Mouse (Mus musculus) hindbrain, embryonic 11.5 days (tissue): ENCODE data around the gene Samd4. TPM values are rescaled to one million over a fixed set of nuclear protein-coding genes. Genes with fewer than 3 reads are reported as not detected.
A peak's percentile ranks its signal among the peaks of the same experiment; 100 is the strongest.

Experiments
- ATAC-seq: fragments of 200-750 bp; cut with Nextera tagmentation; 2 replicates; pipeline ENCODE4 v1.8.0; 2017; ENCODE audit warnings: mild to moderate bottlenecking, moderate TSS enrichment, moderate library complexity; ENCODE audit not compliant: low FRiP score
- DNase-seq: peaks from one replicate; pipeline ENCODE4 v3.0.0-alpha.2; 2015; ENCODE audit warnings: low spot score
- H3K27ac ChIP-seq: fragments of 300-500 bp; sonication (generic); 2 replicates; pipeline ENCODE4 v1.5.1; 2014; ENCODE audit warnings: mild to moderate bottlenecking, low read depth, low read length
- H3K27me3 ChIP-seq: fragments of 300-500 bp; sonication (generic); 2 replicates; pipeline ENCODE4 v1.6.1; 2014; ENCODE audit warnings: mild to moderate bottlenecking, low read length, moderate library complexity, mixed read lengths; ENCODE audit not compliant: control insufficient read depth, insufficient read depth
- H3K36me3 ChIP-seq: fragments of 300-500 bp; sonication (generic); 2 replicates; pipeline ENCODE4 v1.6.1; 2014; ENCODE audit warnings: mild to moderate bottlenecking, low read length, moderate library complexity, mixed read lengths; ENCODE audit not compliant: control insufficient read depth, insufficient read depth
- H3K4me1 ChIP-seq: fragments of 300-500 bp; sonication (generic); replicated peaks from 2 replicates; pipeline ENCODE4 v1.6.1; 2014; ENCODE audit warnings: low read length, mixed read lengths; ENCODE audit not compliant: control insufficient read depth, insufficient read depth
- H3K4me2 ChIP-seq: fragments of 300-500 bp; sonication (generic); replicated peaks from 2 replicates; pipeline ENCODE4 v1.6.1; 2014; ENCODE audit warnings: mild to moderate bottlenecking, low read depth, low read length
- H3K4me3 ChIP-seq: fragments of 300-500 bp; sonication (generic); 2 replicates; pipeline ENCODE4 v1.5.1; 2014; ENCODE audit warnings: low read depth, low read length
- H3K9ac ChIP-seq: fragments of 300-500 bp; sonication (generic); 2 replicates; pipeline ENCODE4 v1.6.1; 2014; ENCODE audit warnings: low read depth, low read length
- H3K9me3 ChIP-seq: fragments of 300-500 bp; sonication (generic); 2 replicates; pipeline ENCODE4 v1.6.1; 2016; ENCODE audit warnings: low read length; ENCODE audit not compliant: control insufficient read depth
- WGBS: fragments of 180-500 bp; shearing (Covaris S2); extraction: QIAGEN DNeasy Blood & Tissue Kit; methylation state at CpG from one replicate; pipeline ENCODE4 v1.1.7; 2014; 5-methylcytosine and 5-hydroxymethylcytosine counted together
- polyA plus RNA-seq: library from polyadenylated mRNA; unstranded; fragments of >200 nt; fragmentation: Nextera tagmentation; extraction: Ambion mirVana; gene quantifications from 2 replicates; pipeline ENCODE4 v1.2.1, GENCODE M21; 2014

The Samd4 gene
- polyA plus RNA-seq, 1 experiment from 2014 or later: 4.7 TPM

DNA sequence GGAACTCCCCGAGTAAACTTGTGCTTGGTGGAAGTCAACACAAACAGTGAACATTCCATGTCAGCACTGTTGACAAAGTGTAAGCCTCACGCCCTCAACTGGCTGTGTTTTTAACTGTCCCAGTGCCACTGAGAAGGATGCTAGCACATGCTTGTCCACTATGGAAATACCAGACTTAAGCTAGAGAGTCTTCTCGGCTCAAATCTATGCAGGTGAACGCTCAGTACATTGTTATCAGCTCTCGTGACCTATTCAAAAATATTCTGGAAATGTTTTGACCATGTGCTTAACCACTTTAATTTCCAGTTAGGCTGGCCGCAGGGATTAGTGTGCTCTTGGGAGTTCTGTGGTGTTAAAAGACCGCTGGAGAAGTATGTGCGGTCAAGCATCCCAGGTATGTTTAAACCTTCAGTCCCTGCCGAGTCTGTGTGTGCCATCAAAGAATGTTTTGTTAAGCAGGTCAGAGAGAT lies 73.0 kb downstream of the Samd4 start:
- H3K27ac ChIP-seq: no peak overlapping the region
- no peaks in the 10 kb centered on the region for H3K4me1 ChIP-seq
- no peak for ATAC-seq
- H3K9me3 ChIP-seq: no peaks in the 10 kb centered on the region
- no peak overlapping the region for H3K9ac ChIP-seq
- no peak overlapping the region for H3K4me2 ChIP-seq
- H3K4me3 ChIP-seq: no peak overlapping the region
- WGBS: 53% methylated on average over 9 of the region's 9 CpGs
- H3K36me3 ChIP-seq: no peaks in the 10 kb centered on the region
- DNase-seq: no peak
- H3K27me3 ChIP-seq: no peaks in the 10 kb centered on the region

DNA sequence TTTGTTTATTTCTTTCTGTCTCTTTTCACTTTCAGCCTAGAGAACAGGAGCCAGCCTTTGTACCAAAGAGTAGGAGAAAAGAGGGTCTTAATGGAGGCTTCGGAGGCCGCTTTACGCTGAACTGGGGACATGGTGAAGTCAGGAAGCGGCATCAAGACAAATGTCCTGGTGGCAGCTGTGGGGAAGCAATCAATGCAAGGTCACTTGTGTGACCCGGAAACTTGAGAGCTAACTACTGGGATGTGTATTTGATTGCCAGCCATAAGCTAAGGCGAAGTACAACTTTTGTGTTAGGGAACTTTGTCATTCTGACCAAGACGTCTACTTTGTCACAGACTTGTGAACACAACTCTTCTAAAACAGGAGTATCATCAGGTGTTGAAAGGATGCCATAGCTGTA lies 73.5 kb downstream of the Samd4 start:
- DNase-seq: peak; percentile 28
- no peak overlapping the region for H3K4me2 ChIP-seq
- H3K27me3 ChIP-seq: no peaks in the 10 kb centered on the region
- no peaks in the 10 kb centered on the region for H3K4me1 ChIP-seq
- no peak for ATAC-seq
- no peak overlapping the region for H3K4me3 ChIP-seq
- H3K9ac ChIP-seq: no peak overlapping the region
- H3K27ac ChIP-seq: no peak overlapping the region
- no peaks in the 10 kb centered on the region for H3K36me3 ChIP-seq
- no peaks in the 10 kb centered on the region for H3K9me3 ChIP-seq
- 31% methylated on average over 7 of the region's 7 CpGs for WGBS

DNA sequence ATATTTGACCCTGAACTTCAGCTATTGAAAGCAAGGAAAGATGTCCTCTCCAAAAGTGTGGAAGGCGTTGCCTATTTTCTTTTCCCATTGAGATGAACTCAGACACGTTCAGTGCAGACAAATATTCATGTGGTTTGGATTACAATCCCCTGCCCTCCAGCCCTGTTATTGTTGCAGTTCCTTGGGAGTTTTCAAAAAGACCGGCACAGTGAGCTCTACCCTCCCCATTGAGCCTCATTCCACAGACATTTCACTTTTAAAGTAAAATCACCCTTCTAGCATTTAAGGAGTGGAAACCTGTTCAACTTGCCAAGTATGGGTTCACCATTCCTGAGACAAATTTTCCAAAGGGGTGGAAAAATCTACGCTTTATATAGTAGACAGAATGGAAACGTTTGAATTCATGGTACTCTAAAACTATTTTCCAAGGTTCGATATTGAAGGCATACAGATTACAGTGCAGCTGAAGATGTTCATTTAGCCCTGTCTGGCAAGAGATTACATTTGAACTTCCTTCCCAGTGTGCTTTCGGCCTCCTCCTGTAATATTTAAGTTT lies 76.6 kb downstream of the Samd4 start:
- Histone ChIP-seq H3K9ac (no peak overlapping the region), H3K4me2 (no peak overlapping the region), H3K4me3 (no peak overlapping the region), H3K4me1 (no peaks in the 10 kb centered on the region), H3K36me3 (no peaks in the 10 kb centered on the region), H3K9me3 (no peaks in the 10 kb centered on the region), H3K27ac (no peak overlapping the region), H3K27me3 (no peaks in the 10 kb centered on the region)
- ATAC-seq: no peak
- DNase-seq: no peak
- WGBS: 78% methylated on average over 7 of the region's 7 CpGs

DNA sequence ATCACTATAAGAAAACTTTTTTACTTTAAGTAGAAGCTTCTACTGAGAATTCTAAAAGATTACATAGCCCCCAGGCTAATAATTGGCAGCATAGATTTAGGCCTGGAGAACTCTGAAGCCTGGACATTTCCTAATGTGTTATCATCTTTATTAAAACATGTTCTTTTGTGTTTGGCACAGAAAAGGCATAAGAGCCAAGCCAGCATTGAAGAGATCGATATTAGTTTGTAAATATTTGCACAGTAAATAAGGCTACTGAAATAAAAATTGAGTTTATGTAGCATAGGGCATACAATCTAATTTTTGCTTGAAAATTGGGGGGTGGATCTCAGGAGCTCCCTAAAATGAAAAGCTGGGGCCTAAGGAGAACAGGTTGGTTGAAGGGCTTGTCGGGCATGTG lies 77.2 kb downstream of the Samd4 start:
- Histone ChIP-seq H3K9me3 (no peaks in the 10 kb centered on the region), H3K4me1 (no peaks in the 10 kb centered on the region), H3K4me3 (no peak overlapping the region), H3K27ac (no peak overlapping the region), H3K27me3 (no peaks in the 10 kb centered on the region), H3K4me2 (no peak overlapping the region), H3K36me3 (no peaks in the 10 kb centered on the region), H3K9ac (no peak overlapping the region)
- DNase-seq (no peak), ATAC-seq (no peak)
- WGBS: 92% methylated on average over 2 of the region's 2 CpGs

DNA sequence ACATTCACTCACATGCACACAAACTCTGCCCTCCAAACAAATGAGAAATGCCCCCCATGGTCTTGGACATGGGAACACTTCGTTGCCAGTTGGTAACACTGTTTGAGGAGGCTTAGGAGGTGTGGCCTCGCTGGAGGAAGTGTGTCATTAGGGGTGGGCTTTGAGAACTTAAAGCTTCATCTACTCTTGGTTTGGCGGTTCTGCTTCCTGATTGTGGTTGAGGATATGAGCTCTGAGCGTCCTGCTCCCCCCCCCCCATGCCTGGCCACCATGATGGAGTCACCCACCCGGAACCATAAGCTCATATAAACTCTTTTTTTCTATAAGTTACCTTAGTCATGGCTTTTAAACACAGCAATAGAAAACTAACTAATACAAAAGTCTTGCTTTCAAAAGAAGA lies 80.2 kb downstream of the Samd4 start:
- Histone ChIP-seq H3K27ac (no peak overlapping the region), H3K4me3 (no peak overlapping the region), H3K4me2 (no peak overlapping the region), H3K9ac (no peak overlapping the region), H3K4me1 (no peaks in the 10 kb centered on the region), H3K27me3 (no peaks in the 10 kb centered on the region), H3K9me3 (no peaks in the 10 kb centered on the region), H3K36me3 (no peaks in the 10 kb centered on the region)
- DNase-seq (no peak), ATAC-seq (no peak)
- 85% methylated on average over 5 of the region's 5 CpGs for WGBS

DNA sequence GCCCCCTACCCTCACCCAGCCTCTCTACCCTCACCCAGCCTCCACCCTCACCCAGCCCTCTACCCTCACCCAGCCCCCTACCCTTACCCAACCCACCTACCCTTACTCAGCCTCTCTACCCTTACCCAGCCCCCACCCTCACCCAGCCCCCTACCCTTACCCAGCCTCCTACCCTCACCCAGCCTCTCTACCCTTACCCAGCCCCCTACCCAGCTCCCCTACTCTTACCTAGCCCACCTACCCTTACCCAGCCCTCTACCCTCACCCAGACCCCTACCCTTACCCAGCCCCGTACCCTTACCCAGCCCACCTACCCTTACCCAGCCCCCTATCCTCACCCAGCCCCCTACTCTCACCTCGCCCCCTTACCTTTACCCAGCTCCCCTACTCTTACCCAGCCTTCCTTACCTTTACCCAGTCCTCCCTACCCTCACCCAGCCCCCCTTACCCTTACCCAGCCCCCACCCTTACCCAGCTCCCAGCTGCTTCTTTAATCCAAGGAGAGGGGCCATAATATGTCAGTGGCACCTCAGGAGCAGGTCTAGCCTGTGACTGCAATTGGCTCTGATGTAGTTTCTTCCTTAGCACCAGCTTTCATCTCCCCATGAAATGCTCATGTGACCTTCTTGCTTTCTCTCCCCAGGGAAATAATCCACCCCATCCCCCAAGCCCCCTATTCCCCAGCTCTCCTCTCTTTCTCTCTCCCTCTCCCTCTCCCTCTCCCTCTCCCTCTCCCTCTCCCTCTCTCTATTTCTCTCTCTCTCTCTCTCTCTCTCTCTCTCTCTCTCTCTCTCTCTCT lies 81.6 kb downstream of the Samd4 start:
- Histone ChIP-seq H3K9ac (no peak overlapping the region), H3K9me3 (no peaks in the 10 kb centered on the region), H3K27me3 (no peaks in the 10 kb centered on the region), H3K4me2 (no peak overlapping the region), H3K27ac (no peak overlapping the region), H3K4me1 (no peaks in the 10 kb centered on the region), H3K4me3 (no peak overlapping the region), H3K36me3 (no peaks in the 10 kb centered on the region)
- WGBS: 94% methylated on average over 2 of the region's 2 CpGs
- no peak for DNase-seq
- ATAC-seq: no peak

DNA sequence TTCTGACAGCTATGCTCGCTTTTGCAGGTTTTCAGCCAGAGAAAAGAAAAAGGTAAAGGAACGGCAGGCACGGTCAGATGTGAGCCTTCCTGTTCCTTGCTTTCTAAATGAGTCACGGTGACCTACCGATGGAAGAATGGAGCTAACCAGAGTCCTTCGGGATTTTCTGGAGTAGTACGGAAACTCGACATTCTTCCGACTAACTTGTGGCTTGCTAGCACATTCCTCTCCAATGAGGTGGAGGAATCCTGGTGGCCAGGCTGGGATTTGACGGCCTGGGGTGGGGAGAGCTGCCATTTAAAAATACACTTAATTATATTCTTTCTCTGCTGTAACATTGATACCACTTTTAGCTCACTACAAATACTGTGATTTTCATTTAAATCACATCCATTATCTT lies 83.6 kb downstream of the Samd4 start:
- DNase-seq (no peak), ATAC-seq (no peak)
- Histone ChIP-seq H3K4me3 (no peak overlapping the region), H3K27me3 (no peaks in the 10 kb centered on the region), H3K9me3 (no peaks in the 10 kb centered on the region), H3K4me2 (no peak overlapping the region), H3K4me1 (no peaks in the 10 kb centered on the region), H3K27ac (no peak overlapping the region), H3K9ac (no peak overlapping the region), H3K36me3 (no peaks in the 10 kb centered on the region)
- 60% methylated on average over 10 of the region's 10 CpGs for WGBS

DNA sequence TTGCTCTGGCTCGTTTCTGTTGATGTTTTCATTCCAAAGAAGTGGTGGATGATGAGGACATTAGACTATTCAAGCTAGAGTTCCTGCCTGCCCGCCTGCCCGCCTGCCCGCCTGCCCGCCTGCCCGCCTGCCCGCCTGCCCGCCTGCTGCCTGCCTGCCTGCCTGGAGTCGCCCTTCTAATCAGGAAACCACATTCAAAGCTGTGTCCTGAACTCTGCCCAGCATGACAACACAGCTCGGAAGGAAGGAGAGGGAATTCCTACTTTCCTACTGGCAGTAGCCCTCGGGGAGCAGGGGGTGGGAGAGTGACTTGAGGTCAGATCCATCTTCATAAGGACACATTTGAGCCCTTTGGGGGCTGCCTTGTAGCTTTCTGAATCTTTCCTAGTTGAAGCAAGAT lies 85.4 kb downstream of the Samd4 start:
- ATAC-seq: no peak

DNA sequence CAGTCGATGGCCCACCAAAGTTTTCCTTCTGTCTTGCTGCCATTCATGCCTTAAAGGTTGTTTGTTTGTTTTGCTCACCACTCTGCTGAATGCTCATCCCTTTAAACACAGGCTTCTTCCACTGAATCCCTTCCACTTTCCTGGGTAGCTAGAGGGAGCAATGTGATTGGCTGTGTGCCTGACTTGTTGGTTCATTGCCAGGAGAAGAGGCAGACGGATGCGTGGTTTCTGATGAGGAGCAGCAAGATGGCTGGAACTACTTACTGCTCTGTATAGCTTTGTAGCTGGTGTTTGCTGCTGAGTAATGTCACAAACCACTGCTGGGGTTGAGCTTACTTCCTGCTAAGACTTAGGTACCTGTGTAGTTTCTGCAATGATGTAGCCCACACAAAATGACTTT lies 88.0 kb downstream of the Samd4 start:
- WGBS: 89% methylated on average over 3 of the region's 3 CpGs
- H3K4me1 ChIP-seq: no peaks in the 10 kb centered on the region
- no peak overlapping the region for H3K27ac ChIP-seq
- H3K4me2 ChIP-seq: no peak overlapping the region
- ATAC-seq (no peak), DNase-seq (no peak)
- H3K27me3 ChIP-seq: no peaks in the 10 kb centered on the region
- H3K4me3 ChIP-seq: no peak overlapping the region
- no peak overlapping the region for H3K9ac ChIP-seq
- H3K9me3 ChIP-seq: no peaks in the 10 kb centered on the region
- H3K36me3 ChIP-seq: no peaks in the 10 kb centered on the region

More for the DNA sequence above, 85.4 kb downstream of the Samd4 start:
- Histone ChIP-seq H3K4me3 (no peak overlapping the region), H3K9me3 (no peaks in the 10 kb centered on the region), H3K4me2 (no peak overlapping the region), H3K27ac (no peak overlapping the region), H3K36me3 (no peaks in the 10 kb centered on the region), H3K9ac (no peak overlapping the region), H3K27me3 (no peaks in the 10 kb centered on the region), H3K4me1 (no peaks in the 10 kb centered on the region)
- 75% methylated on average over 11 of the region's 11 CpGs for WGBS
- no peak for DNase-seq
